Mouse (Mus musculus): ENCODE data around the gene Fut8.

DNA sequence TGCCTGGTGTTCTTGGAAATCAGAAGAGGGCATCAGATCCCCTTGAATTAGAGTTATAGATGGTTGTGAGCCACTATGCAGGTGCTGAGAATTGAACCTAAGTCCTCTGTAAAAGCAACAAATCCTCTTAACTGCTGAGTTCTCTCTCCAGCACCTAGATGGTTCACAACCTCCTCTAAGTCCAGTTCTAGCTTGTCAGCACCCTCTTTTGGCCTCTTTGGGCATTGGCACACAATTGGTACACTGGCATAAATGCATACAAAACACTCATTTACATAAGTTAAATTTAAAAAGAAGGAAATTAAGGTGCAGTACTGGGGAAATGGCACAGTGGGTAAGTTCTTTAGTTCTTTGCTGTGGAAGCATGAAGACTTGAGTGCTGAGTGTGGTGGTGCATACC is 24.7 kb downstream of the Fut8 start:
- TF ChIP-seq CTCF (IDR thresholded peaks at IDR 0.05; ENCODE audit: control insufficient read depth, insufficient read depth, low read length): no peak
- TF ChIP-seq POLR2A (IDR thresholded peaks at IDR 0.05; ENCODE audit: borderline replicate concordance, control insufficient read depth, low read depth, low read length): no peak

Measured in bone marrow, adult 2 months (tissue).